Mouse (Mus musculus): Measurements from ENCODE around the gene Hist1h1d.
A peak's percentile ranks its signal among the peaks of the same experiment; 100 is the strongest.
"Not testable (repeated sequence)": the region's sequence is repeated elsewhere in the genome, so short reads cannot be mapped to it uniquely, and the experiment has no call there.

The Hist1h1d gene

GRCm38 (mm10) chr13:23530181-23530900, 22.7 kb upstream of the Hist1h1d start:
- peak; percentile 82 for DNase-seq (ENCODE audit: low spot score)

GRCm38 (mm10) chr13:23530901-23531875, 21.9 kb upstream of the Hist1h1d start, which contains the start of gene Hist1h4h:
Gene Hist1h4h (plus strand): TSS chr13:23531050.
- DNase-seq (ENCODE audit: low spot score) = peak; percentile 98

GRCm38 (mm10) chr13:23532262-23533075, 20.6 kb upstream of the Hist1h1d start:
- peak; percentile 53 for DNase-seq (ENCODE audit: low spot score)

- peak; percentile 89 for DNase-seq (ENCODE audit: low spot score)
These were observed 19.3 kb upstream of the Hist1h1d start, which contains the start of gene Hist1h2af for GRCm38 (mm10) chr13:23533560-23534367. Gene Hist1h2af (plus strand): TSS chr13:23533906.

- DNase-seq (ENCODE audit: low spot score) = no peak
These were observed 18.5 kb upstream of the Hist1h1d start for GRCm38 (mm10) chr13:23534368-23535131.

- peak; percentile 97 for DNase-seq (ENCODE audit: low spot score)
These were observed 17.7 kb upstream of the Hist1h1d start, which contains the start of gene Hist1h3g for GRCm38 (mm10) chr13:23535137-23536075. Gene Hist1h3g (plus strand): TSS chr13:23535422.

GRCm38 (mm10) chr13:23536076-23536822, 16.8 kb upstream of the Hist1h1d start:
- DNase-seq (ENCODE audit: low spot score) = peak; percentile 50

GRCm38 (mm10) chr13:23537006-23537710, 15.9 kb upstream of the Hist1h1d start:
- no peak for DNase-seq (ENCODE audit: low spot score)

GRCm38 (mm10) chr13:23538249-23538648, 14.8 kb upstream of the Hist1h1d start:
- DNase-seq (ENCODE audit: low spot score) = no peak

GRCm38 (mm10) chr13:23539821-23540220, 13.2 kb upstream of the Hist1h1d start:
- not testable (repeated sequence) for DNase-seq (ENCODE audit: low spot score)

GRCm38 (mm10) chr13:23541497-23541896, 11.6 kb upstream of the Hist1h1d start:
- no peak for DNase-seq (ENCODE audit: low spot score)

- not testable (repeated sequence) for DNase-seq (ENCODE audit: low spot score)
These were observed 10.7 kb upstream of the Hist1h1d start for GRCm38 (mm10) chr13:23542225-23542980.

GRCm38 (mm10) chr13:23542999-23543607, 10.0 kb upstream of the Hist1h1d start, which contains the start of gene Hist1h2bh:
Gene Hist1h2bh (minus strand): TSS chr13:23543392.
- DNase-seq (ENCODE audit: low spot score) = peak; percentile 92

- DNase-seq (ENCODE audit: low spot score) = peak; percentile 92
These were observed 8.9 kb upstream of the Hist1h1d start, which contains the start of gene Hist1h3f for GRCm38 (mm10) chr13:23543965-23544786. Gene Hist1h3f (plus strand): TSS chr13:23544052.

- DNase-seq (ENCODE audit: low spot score) = not testable (repeated sequence)
These were observed 8.3 kb upstream of the Hist1h1d start for GRCm38 (mm10) chr13:23544787-23545120.

Data from yolk sac, embryonic 10.5 days (tissue).